Mouse (Mus musculus) embryonic facial prominence, embryonic 14.5 days (tissue): ENCODE measurements around the gene Pglyrp1. TPM values are rescaled to one million over a fixed set of nuclear protein-coding genes. Genes with fewer than 3 reads are reported as not detected.
A peak's percentile ranks its signal among the peaks of the same experiment; 100 is the strongest.

Source experiments
- ATAC-seq: fragments of 200-750 bp; cut with Nextera tagmentation; 2 replicates; pipeline ENCODE4 v1.8.0; 2017; ENCODE audit warnings: low read depth, moderate number of reproducible peaks, moderate TSS enrichment
- DNase-seq: peaks from one replicate; pipeline ENCODE4 v3.0.0-alpha.2; 2015; ENCODE audit warnings: low spot score
- H3K27ac ChIP-seq: fragments of 300-500 bp; sonication (generic); replicated peaks from 2 replicates; pipeline ENCODE4 v1.5.1; 2014; ENCODE audit warnings: low read depth, mild to moderate bottlenecking, low read length, moderate library complexity
- H3K27me3 ChIP-seq: fragments of 300-500 bp; sonication (generic); replicated peaks from 2 replicates; pipeline ENCODE4 v1.6.1; 2014; ENCODE audit warnings: low read length; ENCODE audit not compliant: control insufficient read depth, insufficient read depth
- H3K36me3 ChIP-seq: fragments of 300-500 bp; sonication (generic); 2 replicates; pipeline ENCODE4 v1.6.1; 2014; ENCODE audit warnings: low read length, mixed read lengths; ENCODE audit not compliant: control insufficient read depth, insufficient read depth
- H3K4me1 ChIP-seq: fragments of 300-500 bp; sonication (generic); 2 replicates; pipeline ENCODE4 v1.6.1; 2014; ENCODE audit warnings: antibody characterized with exemption, low read length; ENCODE audit not compliant: control insufficient read depth, insufficient read depth
- H3K4me2 ChIP-seq: fragments of 300-500 bp; sonication (generic); 2 replicates; pipeline ENCODE4 v1.6.1; 2014; ENCODE audit warnings: low read depth, mild to moderate bottlenecking, low read length, moderate library complexity, mixed read lengths
- H3K4me3 ChIP-seq: fragments of 300-500 bp; sonication (generic); 2 replicates; pipeline ENCODE4 v1.5.1; 2014; ENCODE audit warnings: low read depth, mild to moderate bottlenecking, low read length
- H3K9ac ChIP-seq: fragments of 300-500 bp; sonication (generic); 2 replicates; pipeline ENCODE4 v1.6.1; 2014; ENCODE audit warnings: low read depth, mild to moderate bottlenecking, low read length, moderate library complexity, mixed read lengths
- H3K9me3 ChIP-seq: fragments of 300-500 bp; sonication (generic); 2 replicates; pipeline ENCODE4 v1.6.1; 2016; ENCODE audit warnings: low read length; ENCODE audit not compliant: control insufficient read depth
- WGBS: fragments of 180-500 bp; shearing (Covaris S2); extraction: QIAGEN DNeasy Blood & Tissue Kit; methylation state at CpG from one replicate; pipeline ENCODE4 v1.1.7; 2014; 5-methylcytosine and 5-hydroxymethylcytosine counted together
- polyA plus RNA-seq: library from polyadenylated mRNA; unstranded; fragments of >200 nt; fragmentation: Nextera tagmentation; extraction: Ambion mirVana; gene quantifications from 2 replicates; pipeline ENCODE4 v1.2.1, GENCODE M21; 2014

Pglyrp1 gene
- polyA plus RNA-seq, 1 experiment from 2014 or later = 10.0 TPM

DNA sequence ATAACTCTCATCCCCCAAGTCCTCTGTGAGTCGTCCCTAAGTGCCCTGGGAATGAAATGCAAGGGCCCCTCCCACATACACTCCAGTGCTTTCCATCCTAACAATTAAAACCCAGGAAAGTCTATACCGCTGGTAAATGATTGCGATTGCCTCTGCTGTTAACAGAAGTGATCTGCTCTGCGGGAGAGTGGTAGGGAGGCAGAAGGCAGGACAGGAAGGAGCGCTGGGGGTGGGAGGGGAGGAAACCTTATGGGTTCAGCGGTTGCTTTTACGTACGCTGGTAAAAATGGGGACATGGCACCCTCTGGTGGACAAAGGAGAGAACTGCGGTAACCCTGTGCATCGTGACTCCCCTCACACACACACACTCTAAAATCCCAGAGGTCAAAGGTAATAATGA lies 2.1 kb downstream of the Pglyrp1 start:
- WGBS = 0% methylated on average over 10 of the region's 10 CpGs
- Histone ChIP-seq H3K27me3 (no peaks in the 10 kb centered on the region), H3K4me1 (0 out of 2 replicates have a peak, but pooled peaks cover 3% of the 10 kb centered on the region), H3K27ac (no peak overlapping the region), H3K4me2 (peak overlapping the region; percentile 61), H3K36me3 (no peaks in the 10 kb centered on the region), H3K9ac (peak overlapping the region; percentile 59; the same call in 1 of the 2 replicates), H3K4me3 (peak overlapping the region; percentile 37), H3K9me3 (peaks cover 4% of the 10 kb centered on the region; the same call in 1 of the 2 replicates)
- ATAC-seq (peak; percentile 86), DNase-seq (peak; percentile 89)

DNA sequence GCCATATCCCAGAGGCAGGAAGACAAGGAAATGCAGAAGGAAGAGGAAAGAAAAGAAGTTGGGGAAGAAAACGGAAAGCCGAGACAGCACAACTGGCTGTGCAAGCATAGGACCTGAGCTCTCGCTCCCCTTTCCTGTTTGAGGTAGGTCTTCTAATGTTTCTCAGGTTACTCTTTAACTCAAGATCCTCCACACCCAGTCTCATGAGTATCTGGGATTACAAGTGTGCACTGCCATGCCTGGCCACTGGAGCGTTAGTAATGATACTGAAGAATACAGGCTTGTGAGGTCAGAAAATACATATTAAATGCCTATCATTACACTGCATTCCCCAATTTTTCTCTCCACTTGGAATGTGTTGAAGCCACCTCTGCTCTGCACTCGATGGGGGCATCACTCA lies 4.2 kb downstream of the Pglyrp1 start:
- Histone ChIP-seq H3K9ac (no peak overlapping the region), H3K9me3 (no peaks in the 10 kb centered on the region), H3K27me3 (no peaks in the 10 kb centered on the region), H3K4me2 (no peak overlapping the region), H3K4me1 (0 out of 2 replicates have a peak, but pooled peaks cover 3% of the 10 kb centered on the region), H3K4me3 (no peak overlapping the region), H3K27ac (no peak overlapping the region), H3K36me3 (no peaks in the 10 kb centered on the region)
- no peak for DNase-seq
- no peak for ATAC-seq
- WGBS = 74% methylated on average over 5 of the region's 5 CpGs

DNA sequence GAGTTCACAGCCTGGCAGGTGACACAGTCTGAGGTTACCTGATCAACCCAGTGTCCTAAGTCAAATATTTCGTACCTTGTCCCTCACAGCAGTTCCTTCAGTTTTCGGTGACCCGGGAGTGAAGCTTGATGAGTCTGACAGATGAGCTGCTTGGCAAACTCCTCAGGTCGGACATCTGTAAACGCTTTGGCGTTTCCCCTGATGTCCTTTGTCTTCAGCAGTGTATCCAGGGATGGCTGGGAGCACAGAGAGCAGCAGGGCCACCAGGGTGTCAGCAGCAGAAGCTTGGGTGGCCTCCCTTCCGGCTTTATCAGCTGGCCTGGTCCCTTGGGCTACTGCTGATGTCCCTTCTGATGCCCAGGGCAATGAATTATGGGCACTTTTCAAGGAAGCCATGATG lies 7.6 kb downstream of the Pglyrp1 start:
- Histone ChIP-seq H3K4me3 (no peak overlapping the region), H3K27me3 (no peaks in the 10 kb centered on the region), H3K27ac (no peak overlapping the region), H3K4me1 (no peaks in the 10 kb centered on the region), H3K4me2 (no peak overlapping the region), H3K36me3 (no peaks in the 10 kb centered on the region), H3K9me3 (no peaks in the 10 kb centered on the region), H3K9ac (no peak overlapping the region)
- ATAC-seq = no peak
- 57% methylated on average over 7 of the region's 7 CpGs for WGBS
- DNase-seq = no peak

DNA sequence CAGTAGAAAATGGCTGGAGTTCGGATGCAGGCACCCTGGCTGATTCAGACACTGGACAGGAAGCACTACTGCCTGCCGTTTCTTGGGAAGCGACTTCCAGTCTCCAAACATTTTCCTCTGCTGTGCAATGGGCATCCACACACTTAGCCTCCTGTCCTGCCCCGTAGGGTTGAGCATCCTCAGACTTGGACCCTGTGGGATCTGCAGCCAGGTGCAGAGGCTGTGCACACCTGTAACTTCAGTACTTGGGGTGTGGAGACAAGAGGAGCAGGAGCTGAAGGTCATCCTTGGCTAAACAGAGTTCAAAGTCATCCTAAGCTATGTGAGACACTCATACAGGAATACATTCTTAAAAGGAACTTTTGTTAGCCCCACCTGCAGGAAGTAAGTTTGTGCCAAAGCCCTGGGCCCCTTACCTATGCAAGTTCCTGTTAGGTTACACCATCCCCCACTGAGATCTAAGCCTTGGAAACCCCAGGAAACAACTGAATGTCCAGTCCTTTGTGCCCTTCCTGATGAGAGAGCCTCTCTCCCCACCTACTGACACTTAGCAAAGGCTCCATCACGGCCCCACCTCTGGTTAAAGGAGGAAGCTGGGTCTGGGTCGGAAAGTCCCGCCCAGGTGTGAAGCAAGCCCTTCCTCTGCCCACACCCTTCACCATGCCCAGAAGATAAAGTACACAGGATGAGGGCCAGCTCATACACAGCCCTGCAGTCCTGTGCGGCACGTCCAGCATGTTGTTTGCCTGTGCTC lies 13.0 kb downstream of the Pglyrp1 start:
- H3K27ac ChIP-seq = no peak overlapping the region
- ATAC-seq = peak; percentile 20; the same call in 1 of the 2 replicates
- DNase-seq = no peak

DNA sequence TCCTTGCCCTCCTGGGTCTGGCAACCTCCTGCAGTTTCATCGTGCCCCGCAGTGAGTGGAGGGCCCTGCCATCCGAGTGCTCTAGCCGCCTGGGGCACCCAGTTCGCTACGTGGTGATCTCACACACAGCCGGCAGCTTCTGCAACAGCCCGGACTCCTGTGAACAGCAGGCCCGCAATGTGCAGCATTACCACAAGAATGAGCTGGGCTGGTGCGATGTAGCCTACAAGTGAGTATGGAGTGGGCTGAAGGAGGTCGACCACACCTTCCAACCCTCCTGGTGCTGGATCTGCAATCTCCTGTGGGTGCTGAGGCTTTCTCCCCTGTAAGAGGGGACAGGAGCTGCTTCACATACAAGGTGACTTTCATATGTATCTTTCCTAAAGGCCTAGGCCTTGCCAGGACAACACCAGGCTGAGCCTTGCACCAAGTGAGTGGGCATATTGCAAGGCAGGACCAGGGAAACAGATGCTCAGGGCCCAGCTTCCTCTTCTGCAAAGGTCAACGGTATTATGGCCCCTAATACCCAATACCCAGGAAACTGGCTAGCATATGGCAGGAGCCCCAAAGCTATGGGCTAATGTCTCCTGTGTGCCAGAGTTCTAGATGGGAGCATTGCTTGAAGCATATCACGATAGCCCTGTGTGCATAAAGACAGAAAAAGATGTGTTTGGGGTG lies 13.8 kb downstream of the Pglyrp1 start:
- Histone ChIP-seq H3K4me2 (no peak overlapping the region), H3K27me3 (no peaks in the 10 kb centered on the region), H3K9ac (no peak overlapping the region), H3K4me3 (no peak overlapping the region), H3K9me3 (no peaks in the 10 kb centered on the region), H3K36me3 (no peaks in the 10 kb centered on the region), H3K27ac (no peak overlapping the region), H3K4me1 (no peaks in the 10 kb centered on the region)
- no peak for DNase-seq
- 57% methylated on average over 13 of the region's 13 CpGs for WGBS
- no peak for ATAC-seq

More for the DNA sequence above, 13.0 kb downstream of the Pglyrp1 start:
- no peaks in the 10 kb centered on the region for H3K36me3 ChIP-seq
- H3K4me1 ChIP-seq = no peaks in the 10 kb centered on the region
- no peak overlapping the region for H3K9ac ChIP-seq
- WGBS = 59% methylated on average over 9 of the region's 9 CpGs
- no peak overlapping the region for H3K4me3 ChIP-seq
- no peaks in the 10 kb centered on the region for H3K9me3 ChIP-seq
- no peaks in the 10 kb centered on the region for H3K27me3 ChIP-seq
- no peak overlapping the region for H3K4me2 ChIP-seq

DNA sequence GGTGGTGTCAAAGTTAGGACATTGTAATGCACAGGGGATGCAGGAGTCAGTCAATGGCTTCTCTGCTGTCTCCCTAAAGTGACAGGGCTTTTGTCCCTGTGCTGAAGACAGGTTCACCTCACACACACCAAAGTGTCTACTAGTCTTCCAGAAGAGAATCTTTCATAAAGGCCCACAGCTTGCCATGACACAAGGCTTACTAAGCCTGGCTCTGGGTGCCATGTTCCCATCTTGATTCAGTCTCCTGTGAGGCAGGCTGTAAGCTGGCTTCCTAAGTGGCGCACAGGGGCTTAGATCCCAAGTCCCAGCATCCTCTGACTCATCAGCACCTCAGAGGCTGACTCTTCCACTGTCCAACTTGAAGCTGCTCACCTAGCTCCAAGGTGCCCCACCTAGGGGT lies 15.8 kb downstream of the Pglyrp1 start:
- no peaks in the 10 kb centered on the region for H3K9me3 ChIP-seq
- H3K9ac ChIP-seq = no peak overlapping the region
- H3K27me3 ChIP-seq = no peaks in the 10 kb centered on the region
- H3K36me3 ChIP-seq = no peaks in the 10 kb centered on the region
- DNase-seq = no peak
- no peak overlapping the region for H3K4me3 ChIP-seq
- H3K4me1 ChIP-seq = no peaks in the 10 kb centered on the region
- no peak overlapping the region for H3K4me2 ChIP-seq
- ATAC-seq = no peak
- 83% methylated on average over 1 of the region's 1 CpGs for WGBS
- H3K27ac ChIP-seq = no peak overlapping the region

DNA sequence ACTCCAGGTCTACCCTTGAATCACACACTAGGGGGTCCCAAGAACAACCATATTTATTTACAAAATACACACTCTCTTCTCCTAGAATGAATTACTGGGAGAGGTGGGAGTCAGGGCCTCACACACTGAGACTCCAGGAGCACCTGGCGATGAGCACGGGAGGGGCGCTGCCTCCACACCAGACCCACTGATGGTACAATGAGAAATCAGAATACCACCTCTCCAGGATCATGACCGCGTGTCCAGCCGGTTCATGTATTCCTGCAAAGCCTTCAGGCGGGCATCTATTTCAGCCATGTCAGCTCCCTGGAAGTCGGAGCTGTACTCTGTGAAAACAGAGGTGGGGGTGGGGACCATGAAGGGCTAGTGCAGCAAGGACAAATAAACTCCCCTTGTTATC lies 19.7 kb downstream of the Pglyrp1 start:
- no peaks in the 10 kb centered on the region for H3K36me3 ChIP-seq
- H3K9me3 ChIP-seq = no peaks in the 10 kb centered on the region
- H3K27me3 ChIP-seq = 0 out of 2 replicates have a peak, but pooled peaks cover 8% of the 10 kb centered on the region
- H3K4me3 ChIP-seq = no peak overlapping the region
- DNase-seq = no peak
- H3K4me2 ChIP-seq = no peak overlapping the region
- H3K27ac ChIP-seq = no peak overlapping the region
- ATAC-seq = no peak
- peaks cover 9% of the 10 kb centered on the region; the same call in 1 of the 2 replicates for H3K4me1 ChIP-seq
- WGBS = 89% methylated on average over 8 of the region's 8 CpGs
- no peak overlapping the region for H3K9ac ChIP-seq

DNA sequence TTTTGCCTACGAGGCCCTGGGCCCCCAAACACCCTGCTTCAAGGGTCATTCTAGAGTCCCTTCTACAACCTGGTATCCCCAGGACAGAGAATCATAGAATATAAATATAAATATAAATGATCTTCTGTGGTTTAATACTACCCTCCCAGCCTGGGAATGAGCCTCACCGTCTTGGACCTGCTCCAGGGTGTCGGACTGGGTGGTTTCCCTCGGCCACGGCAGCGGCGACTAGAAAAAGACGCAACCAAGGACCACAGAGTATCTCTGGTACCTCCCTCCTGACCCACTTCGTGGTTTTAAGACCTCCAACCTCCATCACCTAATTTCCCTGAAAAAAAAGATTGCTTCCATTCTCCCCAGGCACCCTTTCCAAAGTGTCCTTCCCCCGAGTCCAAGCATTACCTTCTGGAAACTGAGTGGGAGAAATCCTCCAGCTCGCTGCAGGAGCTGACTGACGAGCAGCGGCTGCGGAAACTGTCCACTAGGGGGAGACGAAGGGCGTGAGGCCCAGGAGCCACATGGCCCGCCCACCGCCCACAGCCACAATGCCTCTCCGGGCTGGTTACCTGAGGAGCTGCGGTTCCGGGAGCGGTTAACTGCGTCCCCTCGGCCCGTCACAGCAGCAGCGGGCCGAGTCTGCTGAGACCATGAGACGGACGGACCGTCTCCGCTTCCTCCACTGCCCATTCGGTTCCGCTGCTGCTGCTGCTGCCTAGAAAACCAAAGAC lies 20.9 kb downstream of the Pglyrp1 start:
- Histone ChIP-seq H3K9ac (peak overlapping the region; percentile 51; the same call in 1 of the 2 replicates), H3K9me3 (no peaks in the 10 kb centered on the region), H3K36me3 (no peaks in the 10 kb centered on the region), H3K4me1 (peaks cover 9% of the 10 kb centered on the region; the same call in 1 of the 2 replicates), H3K27me3 (0 out of 2 replicates have a peak, but pooled peaks cover 8% of the 10 kb centered on the region), H3K4me3 (peak overlapping the region; percentile 41), H3K4me2 (peak overlapping the region; percentile 85), H3K27ac (no peak overlapping the region)
- DNase-seq = peak; percentile 89
- peak; percentile 71 for ATAC-seq
- WGBS = 21% methylated on average over 32 of the region's 33 CpGs
